9 mouse cellular contexts compared by ENCODE assay signal in the genomic region with DNA sequence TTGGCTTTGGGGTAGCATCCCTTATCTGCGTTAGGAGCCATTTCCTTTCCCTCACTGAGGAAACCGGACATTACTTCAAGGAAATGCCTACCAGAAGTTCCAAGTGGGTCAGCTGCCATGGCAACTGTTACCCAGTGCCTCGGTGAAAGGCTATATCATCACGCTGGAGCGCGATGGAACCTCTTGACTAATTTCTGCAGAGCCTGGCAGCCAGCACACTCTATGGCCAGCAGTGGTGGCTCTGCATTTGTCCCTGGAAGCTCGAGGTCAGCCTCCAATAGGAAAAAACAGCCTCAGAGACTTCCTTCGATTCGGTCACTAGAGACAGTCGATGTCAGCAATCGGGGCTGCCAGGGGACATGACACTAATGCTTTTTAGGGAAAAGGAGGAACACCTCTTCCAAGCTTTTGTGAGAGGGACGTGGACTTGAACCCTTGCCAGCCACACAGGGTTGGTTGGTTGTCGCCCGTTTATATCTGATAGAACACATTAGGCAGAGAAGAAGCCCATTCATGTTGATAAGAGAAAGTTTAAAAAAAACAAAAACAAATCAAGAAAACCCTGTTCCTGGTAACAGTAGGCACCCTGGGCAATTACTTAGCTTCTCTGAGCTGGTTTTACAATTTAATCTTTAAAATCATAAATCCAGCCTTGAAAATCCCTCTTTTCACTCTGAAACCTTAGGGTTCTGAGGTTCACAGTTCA.
DNase-seq lines count a peak whose midpoint lies in the region; ATAC-seq lines count a peak whose summit lies in the region.
"Had no signal": no experiment of that assay in that cellular context is flagged by ENCODE, and none has a peak within 500 bp of the region (broad histone marks: within the 10 kb centered on the region; RNA-seq: fewer than 3 reads in every experiment).

No protein-coding gene starts in this region.

- no peaks in the 10 kb centered on the region for H3K9me3 ChIP-seq in forebrain, embryonic 11.5 days (ENCODE audit: control insufficient read depth, low read length)
- H3K9me3 ChIP-seq in hindbrain, embryonic 12.5 days (replicated peaks): no peaks in the 10 kb centered on the region
- H3K9me3 ChIP-seq in liver, embryonic 16.5 days (replicated peaks; ENCODE audit: control insufficient read depth, low read length): no peaks in the 10 kb centered on the region
- H3K9me3 ChIP-seq in stomach, embryonic 16.5 days (replicated peaks; ENCODE audit: control insufficient read depth, low read length): no peaks in the 10 kb centered on the region

- peak overlapping the region; percentile 80 for H3K27ac ChIP-seq in forebrain, embryonic 11.5 days (ENCODE audit: low read depth, low read length)
- H3K27ac ChIP-seq in hindbrain, embryonic 12.5 days: peak overlapping the region; percentile 60
- no peak overlapping the region for H3K27ac ChIP-seq in liver, embryonic 16.5 days (ENCODE audit: low read length)
- peak overlapping the region; percentile 94 for H3K27ac ChIP-seq in stomach, embryonic 16.5 days (ENCODE audit: low read length)

- H3K4me3 ChIP-seq in forebrain, embryonic 11.5 days (ENCODE audit: low read depth, low read length): no peak overlapping the region
- no peak overlapping the region for H3K4me3 ChIP-seq in hindbrain, embryonic 12.5 days
- H3K4me3 ChIP-seq in liver, embryonic 16.5 days (ENCODE audit: low read depth, low read length): no peak overlapping the region
- no peak overlapping the region for H3K4me3 ChIP-seq in stomach, embryonic 16.5 days (replicated peaks; ENCODE audit: low read length)

- H3K27me3 ChIP-seq in forebrain, embryonic 11.5 days (ENCODE audit: control insufficient read depth, insufficient read depth, low read length): no peaks in the 10 kb centered on the region
- H3K27me3 ChIP-seq in hindbrain, embryonic 12.5 days: no peaks in the 10 kb centered on the region
- no peaks in the 10 kb centered on the region for H3K27me3 ChIP-seq in liver, embryonic 16.5 days (ENCODE audit: control insufficient read depth, insufficient read depth, low read depth, low read length)
- H3K27me3 ChIP-seq in stomach, embryonic 16.5 days (ENCODE audit: control insufficient read depth, insufficient read depth, low read length): no peaks in the 10 kb centered on the region

- WGBS in forebrain, embryonic 11.5 days: 58% methylated on average over 14 of the region's 14 CpGs
- 45% methylated on average over 14 of the region's 14 CpGs for WGBS in hindbrain, embryonic 12.5 days
- WGBS in liver, embryonic 16.5 days (ENCODE audit: insufficient replicate concordance): 47% methylated on average over 14 of the region's 14 CpGs
- WGBS in stomach, embryonic 16.5 days: 48% methylated on average over 14 of the region's 14 CpGs

- H3K4me2 ChIP-seq in forebrain, embryonic 11.5 days (ENCODE audit: low read depth, low read length, severe bottlenecking): no peak overlapping the region
- no peak overlapping the region for H3K4me2 ChIP-seq in hindbrain, embryonic 12.5 days (replicated peaks)
- H3K4me2 ChIP-seq in liver, embryonic 16.5 days (ENCODE audit: low read depth, low read length): no peak overlapping the region
- no peak overlapping the region for H3K4me2 ChIP-seq in stomach, embryonic 16.5 days (ENCODE audit: low read depth, low read length)

- H3K4me1 ChIP-seq in forebrain, embryonic 11.5 days (replicated peaks; ENCODE audit: control insufficient read depth, insufficient read depth, low read length): peaks cover 13% of the 10 kb centered on the region
- H3K4me1 ChIP-seq in hindbrain, embryonic 12.5 days: peaks cover 18% of the 10 kb centered on the region
- no peaks in the 10 kb centered on the region for H3K4me1 ChIP-seq in liver, embryonic 16.5 days (ENCODE audit: control insufficient read depth, low read depth, low read length)
- peaks cover 33% of the 10 kb centered on the region for H3K4me1 ChIP-seq in stomach, embryonic 16.5 days (ENCODE audit: control insufficient read depth, insufficient read depth, low read length)

- H3K9ac ChIP-seq in forebrain, embryonic 11.5 days (ENCODE audit: low read length): no peak overlapping the region
- no peak overlapping the region for H3K9ac ChIP-seq in hindbrain, embryonic 12.5 days
- no peak overlapping the region for H3K9ac ChIP-seq in liver, embryonic 16.5 days (ENCODE audit: low read depth, low read length)
- H3K9ac ChIP-seq in stomach, embryonic 16.5 days (ENCODE audit: low read length): no peak overlapping the region; the same call in 1 of the 2 replicates

- DNase-seq in left cerebral cortex, postnatal 4 days: peak; percentile 37
- DNase-seq in left cerebral cortex, postnatal 36 days (ENCODE audit: low spot score in 2 of 2): no peak
- DNase-seq in forebrain, embryonic 11.5 days (ENCODE audit: low spot score): peak; percentile 65
- no peak for DNase-seq in urinary bladder, postnatal 10 days (ENCODE audit: low spot score)
- no peak for DNase-seq in layer of hippocampus, adult 8-10 months (ENCODE audit: low spot score in 2 of 2)

- H3K36me3 ChIP-seq in forebrain, embryonic 11.5 days (ENCODE audit: control insufficient read depth, insufficient read depth, low read length): no peaks in the 10 kb centered on the region
- peaks cover 3% of the 10 kb centered on the region; the same call in 1 of the 2 replicates for H3K36me3 ChIP-seq in hindbrain, embryonic 12.5 days
- H3K36me3 ChIP-seq in liver, embryonic 16.5 days (ENCODE audit: control insufficient read depth, insufficient read depth): no peaks in the 10 kb centered on the region
- H3K36me3 ChIP-seq in stomach, embryonic 16.5 days (ENCODE audit: control insufficient read depth, insufficient read depth, low read length): no peaks in the 10 kb centered on the region
- H3K36me3 ChIP-seq: G1E had no signal

- peak; percentile 73 for ATAC-seq in forebrain, embryonic 11.5 days (replicated peaks; ENCODE audit: low FRiP score)
- ATAC-seq in hindbrain, embryonic 12.5 days (ENCODE audit: low FRiP score): peak; percentile 76
- ATAC-seq in liver, embryonic 16.5 days (ENCODE audit: low read depth): peak; percentile 20; the same call in 1 of the 2 replicates
- ATAC-seq in stomach, embryonic 16.5 days (ENCODE audit: insufficient read depth, low FRiP score): peak; percentile 19; the same call in 1 of the 2 replicates

- intact Hi-C loops in left cerebral cortex, postnatal 4 days (cut with DNase I): no loop called here
- intact Hi-C loops in left cerebral cortex, postnatal 36 days (cut with DNase I): loop anchor here (10.0 kb wide), 1 partner anchor 68 kb away; no protein-coding TSS in a partner anchor

Comparison
In these comparisons a context has a peak if more than half of its experiments do, and no peak if none do; other contexts are left out.
1. DNase-seq: peak in left cerebral cortex, postnatal 4 days (single experiment) and forebrain, embryonic 11.5 days (single experiment); none in left cerebral cortex, postnatal 36 days (0 of 2), urinary bladder, postnatal 10 days (single experiment) and layer of hippocampus, adult 8-10 months (0 of 2).
2. ATAC-seq: peak in every context shown above with its lines; median percentile 76 in hindbrain, embryonic 12.5 days; 73 in forebrain, embryonic 11.5 days; 20 in liver, embryonic 16.5 days; 19 in stomach, embryonic 16.5 days.